Mouse (Mus musculus): ENCODE measurements around the gene Hcrtr1. TPM values are rescaled to one million over a fixed set of nuclear protein-coding genes. Genes with fewer than 3 reads are reported as not detected.

The Hcrtr1 gene
- polyA plus RNA-seq (2012; rRNA removed), result 0.58 and 0.65 TPM in 2 replicates

GRCm38 (mm10) chr4:130139214-130139492 lies at the start of gene Hcrtr1:
Gene Hcrtr1, minus strand, starts transcription at chr4:130139359.

GRCm38 (mm10) chr4:130175072-130175711 lies 36.0 kb upstream of the Hcrtr1 start, which contains the start of gene Tinagl1:
Gene Tinagl1, minus strand, starts transcription at chr4:130175122.

GRCm38 (mm10) chr4:130102111-130102651 lies 37.0 kb downstream of the Hcrtr1 start, which contains the start of gene Pef1:
Gene Pef1, plus strand, starts transcription at chr4:130102558.

Other genes starting within 250 kb of the Hcrtr1 start
- 0.06 and 0.07 TPM in 2 replicates for gene Spocd1, start 210.1 kb downstream of the Hcrtr1 start, polyA plus RNA-seq (2012; rRNA removed)
- 31.3 and 32.2 TPM in 2 replicates for gene Adgrb2, start 154.5 kb downstream of the Hcrtr1 start, polyA plus RNA-seq (2012; rRNA removed)
- 22.9 and 26.3 TPM in 2 replicates for gene Col16a1, start 91.5 kb downstream of the Hcrtr1 start, polyA plus RNA-seq (2012; rRNA removed)
- 32.7 and 50.3 TPM in 2 replicates for gene Pef1, start 36.8 kb downstream of the Hcrtr1 start, polyA plus RNA-seq (2012; rRNA removed)
- 7.9 and 9.3 TPM in 2 replicates for gene Tinagl1, start 35.8 kb upstream of the Hcrtr1 start, polyA plus RNA-seq (2012; rRNA removed)
- 0.10 TPM in 1 of 2 replicates, not detected in the other for gene Gm853, start 83.0 kb upstream of the Hcrtr1 start, polyA plus RNA-seq (2012; rRNA removed)
- gene Serinc2, start 139.8 kb upstream of the Hcrtr1 start, polyA plus RNA-seq (2012; rRNA removed), result 30.9 and 69.1 TPM in 2 replicates
- 13.1 and 28.9 TPM in 2 replicates for gene Fabp3, start 169.2 kb upstream of the Hcrtr1 start, polyA plus RNA-seq (2012; rRNA removed)
- 0.12 TPM in 1 of 2 replicates, not detected in the other for gene Gm10570, start 169.3 kb upstream of the Hcrtr1 start, polyA plus RNA-seq (2012; rRNA removed)
- gene Zcchc17, start 220.6 kb upstream of the Hcrtr1 start, polyA plus RNA-seq (2012; rRNA removed), result 43.6 and 46.5 TPM in 2 replicates
- gene Snrnp40, start 220.8 kb upstream of the Hcrtr1 start, polyA plus RNA-seq (2012; rRNA removed), result 132 TPM in 2 replicates

All from central nervous system, embryonic 11.5 days (tissue).